Mouse (Mus musculus): ENCODE data around the gene A030003K21Rik. TPM values are rescaled to one million over a fixed set of nuclear protein-coding genes. Genes with fewer than 3 reads are reported as not detected.
A peak's percentile ranks its signal among the peaks of the same experiment; 100 is the strongest.
"Not testable (repeated sequence)": the region's sequence is repeated elsewhere in the genome, so short reads cannot be mapped to it uniquely, and the experiment has no call there.

Gene A030003K21Rik
- not detected for polyA plus RNA-seq (2017; shearing (Covaris generic))

DNA sequence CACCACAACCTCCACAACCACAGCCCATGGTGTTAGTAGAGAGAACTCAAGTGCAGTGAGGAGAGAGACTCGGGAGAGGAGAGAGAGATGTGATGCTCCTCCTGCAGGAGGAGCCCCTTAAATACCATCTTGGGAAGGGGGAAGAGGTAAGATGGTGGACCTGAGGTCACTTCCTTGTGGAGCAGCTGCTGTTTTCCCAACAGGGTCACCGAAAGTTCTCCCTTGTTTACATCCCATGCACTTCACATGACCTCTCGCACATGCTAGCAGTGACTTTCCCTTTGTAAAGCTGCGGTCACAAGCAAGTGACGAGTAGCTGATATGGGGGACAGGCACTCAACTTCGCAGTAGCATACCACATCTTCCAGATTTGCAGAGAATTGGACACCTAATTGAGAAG is at the start of gene A030003K21Rik:
Gene A030003K21Rik (minus strand): TSS at position 94 of the 400 bp plus-strand sequence.
- not testable (repeated sequence) for ATAC-seq

DNA sequence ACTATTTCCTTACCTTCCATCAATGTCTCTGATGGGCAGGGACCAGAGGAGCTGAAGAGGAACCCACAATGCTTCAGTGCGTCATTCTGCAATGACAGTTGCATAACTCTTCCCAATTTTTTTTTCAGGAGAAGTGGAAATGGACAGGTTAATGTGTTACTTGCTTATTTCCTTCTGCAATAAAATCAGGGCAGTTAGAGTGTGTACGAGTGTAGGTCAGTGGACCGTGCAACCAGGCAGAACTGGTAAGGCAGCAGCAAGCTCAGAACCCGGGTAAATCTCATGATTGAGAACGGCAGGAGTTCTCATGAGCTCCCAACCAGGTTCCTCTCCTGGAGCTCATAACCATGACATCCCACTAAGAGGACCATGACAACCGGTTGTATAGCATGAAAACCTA is 48.9 kb upstream of the A030003K21Rik start:
- ATAC-seq = no peak

DNA sequence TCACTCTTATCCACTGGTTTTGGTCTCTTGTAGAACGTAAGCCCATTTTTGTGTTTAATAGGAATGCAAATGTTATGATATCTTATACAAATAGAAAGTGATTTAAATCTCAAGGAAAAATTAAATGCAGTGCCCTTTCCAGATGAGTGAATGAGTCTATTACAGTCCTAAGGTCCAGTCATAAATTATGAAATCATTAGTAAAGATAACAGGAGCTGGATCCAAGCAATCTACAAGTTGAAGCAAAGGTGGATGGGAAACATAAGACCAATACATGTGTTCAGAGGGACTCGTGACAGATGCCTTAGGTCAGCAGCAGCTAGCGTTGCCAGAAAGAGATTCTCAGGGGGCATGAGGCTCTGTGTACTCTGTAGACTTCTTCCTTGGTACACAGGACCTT is 48.4 kb upstream of the A030003K21Rik start:
- no peak for ATAC-seq

DNA sequence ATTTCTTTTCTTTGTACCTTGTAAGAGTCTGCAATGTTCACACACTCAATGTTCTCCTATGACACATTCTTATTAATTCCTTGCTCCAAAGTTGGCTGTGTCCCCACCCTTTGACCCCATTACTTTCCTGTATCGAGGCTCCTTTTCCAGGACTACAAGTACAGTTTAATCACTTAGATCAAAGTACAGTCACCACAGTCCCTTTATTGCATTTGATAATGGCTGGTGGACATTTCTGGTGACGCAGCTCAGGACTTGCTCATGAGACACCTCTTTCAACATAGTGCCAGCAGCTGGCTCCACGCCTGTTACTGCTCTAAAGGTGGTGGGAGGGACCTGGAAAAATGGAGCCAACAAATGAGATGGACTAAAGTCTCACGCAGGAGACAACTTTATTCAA is 47.9 kb upstream of the A030003K21Rik start:
- no peak for ATAC-seq

DNA sequence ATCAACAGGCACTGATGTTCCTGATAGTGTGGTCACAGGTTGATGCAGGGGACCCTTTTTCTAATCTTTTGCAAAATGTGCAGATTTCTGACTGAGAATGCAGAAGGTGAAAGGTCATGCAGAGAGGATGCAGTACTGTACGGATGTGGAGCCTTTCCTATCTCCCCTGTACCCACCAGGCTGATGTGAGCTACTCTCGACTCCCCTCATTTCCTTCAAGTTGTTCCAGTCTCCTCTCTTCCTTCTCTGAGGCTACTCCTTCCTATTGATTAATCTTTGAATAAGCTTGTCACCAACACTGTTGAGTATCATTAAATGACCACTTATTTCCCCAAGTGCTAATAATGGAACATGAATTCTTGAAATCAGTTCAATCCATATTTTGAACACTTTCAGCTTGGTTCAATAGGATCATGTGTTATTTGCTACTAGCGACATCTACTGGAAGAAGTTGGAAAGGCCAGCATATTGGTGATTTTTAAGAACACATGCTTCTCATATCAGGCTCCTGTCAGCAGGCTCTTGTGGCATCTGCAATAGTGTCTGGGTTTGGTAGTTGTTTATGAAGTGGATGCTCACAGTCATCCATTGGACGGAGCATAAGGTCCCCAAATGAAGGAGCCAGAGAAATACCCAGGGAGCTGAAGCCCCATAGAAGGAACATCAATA is 44.5 kb upstream of the A030003K21Rik start:
- ATAC-seq = peak; percentile 66

DNA sequence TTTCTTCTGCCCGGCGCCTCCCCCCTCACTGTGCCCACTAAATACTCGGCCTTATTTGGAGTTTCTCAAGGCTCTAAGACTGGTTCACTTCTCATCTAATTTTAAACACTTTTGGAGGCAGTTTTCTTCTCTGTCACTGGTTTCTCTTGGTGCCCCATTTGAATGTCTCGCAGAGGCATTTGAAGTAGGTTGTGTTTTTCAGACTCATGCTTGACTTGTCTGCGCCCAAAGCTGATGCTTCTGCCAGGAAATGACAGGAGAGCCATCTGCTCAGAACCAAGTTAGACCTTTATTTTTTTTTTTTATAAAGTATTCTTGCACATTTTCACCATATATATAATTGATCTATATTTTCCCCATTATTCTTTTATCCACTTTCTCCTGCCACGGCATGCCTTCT is 43.5 kb upstream of the A030003K21Rik start:
- no peak for ATAC-seq

DNA sequence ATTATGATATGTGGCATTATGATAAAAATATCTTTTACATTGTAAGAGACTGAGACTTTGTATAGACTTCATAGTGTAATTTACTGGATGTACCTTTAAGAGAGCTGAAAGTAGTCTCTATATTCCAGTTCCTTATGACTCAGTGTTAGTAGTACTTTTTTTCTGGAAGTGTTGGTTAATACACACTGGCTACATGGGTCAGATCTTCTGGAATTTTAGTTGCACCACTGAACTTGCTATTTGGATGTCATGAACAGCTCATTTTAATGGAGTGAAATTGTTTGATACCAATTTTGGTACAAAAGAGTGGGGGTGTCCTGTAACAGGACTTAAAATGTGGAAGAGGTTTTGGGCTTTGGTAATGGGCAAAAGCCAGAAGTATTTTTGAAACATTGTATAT is 34.7 kb upstream of the A030003K21Rik start:
- ATAC-seq = no peak

DNA sequence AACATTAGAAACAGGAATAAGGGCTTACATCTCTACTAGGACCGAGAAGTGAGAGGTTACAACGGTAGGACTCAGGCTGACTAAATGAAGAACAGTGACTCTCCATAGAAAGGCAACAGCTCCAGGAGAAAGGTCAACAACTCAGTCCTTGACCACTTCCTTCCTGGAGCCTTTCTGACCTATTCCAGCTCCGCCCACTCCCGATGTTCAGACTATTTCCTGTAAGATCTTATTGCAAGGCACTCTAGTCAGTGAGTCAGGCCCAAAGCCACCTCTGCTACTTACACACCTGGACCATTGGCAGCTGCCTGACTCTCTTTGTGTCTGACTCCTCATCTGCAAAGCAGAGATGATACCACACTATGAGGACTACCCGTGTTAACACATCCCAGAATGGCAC is 32.6 kb upstream of the A030003K21Rik start:
- ATAC-seq = peak; percentile 52

DNA sequence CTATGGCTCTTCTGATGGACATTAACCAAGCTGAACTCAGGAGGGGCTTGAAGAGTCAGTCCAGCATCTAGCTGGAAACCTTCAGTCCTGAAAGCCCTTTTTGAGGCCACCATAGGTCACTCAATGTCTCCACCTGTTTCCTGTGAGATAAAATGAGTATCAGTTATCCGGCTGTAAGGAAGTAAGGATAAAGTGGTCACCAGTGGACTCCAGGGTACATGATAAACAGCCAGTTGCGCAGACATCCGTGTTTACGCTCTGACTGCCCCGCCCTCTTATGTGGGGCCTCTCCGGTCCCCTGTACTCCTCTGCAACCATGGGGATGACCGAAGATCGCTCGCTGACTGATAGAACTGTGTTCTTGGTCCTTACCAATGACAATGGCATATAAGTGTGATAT is 31.2 kb upstream of the A030003K21Rik start:
- peak; percentile 5 for ATAC-seq

DNA sequence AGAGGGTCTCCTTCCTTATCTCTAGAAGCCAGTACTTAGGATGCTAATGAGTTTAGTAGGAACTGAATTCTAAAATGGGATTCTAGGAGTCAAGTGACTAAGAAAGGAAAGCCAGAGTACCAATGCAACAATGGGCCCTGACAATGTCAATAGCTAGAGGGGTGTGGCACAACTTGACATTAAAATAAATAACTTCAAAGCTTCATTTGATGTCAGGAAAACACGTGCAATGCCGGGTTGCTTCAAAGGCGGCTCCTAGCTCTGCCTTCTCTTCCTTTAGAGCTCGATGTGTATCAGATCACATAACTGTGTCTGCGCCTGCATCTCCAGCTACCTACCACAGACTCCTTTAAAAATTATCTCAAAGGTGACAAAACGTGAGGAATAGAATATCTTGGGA is 30.7 kb upstream of the A030003K21Rik start:
- ATAC-seq = peak; percentile 79

DNA sequence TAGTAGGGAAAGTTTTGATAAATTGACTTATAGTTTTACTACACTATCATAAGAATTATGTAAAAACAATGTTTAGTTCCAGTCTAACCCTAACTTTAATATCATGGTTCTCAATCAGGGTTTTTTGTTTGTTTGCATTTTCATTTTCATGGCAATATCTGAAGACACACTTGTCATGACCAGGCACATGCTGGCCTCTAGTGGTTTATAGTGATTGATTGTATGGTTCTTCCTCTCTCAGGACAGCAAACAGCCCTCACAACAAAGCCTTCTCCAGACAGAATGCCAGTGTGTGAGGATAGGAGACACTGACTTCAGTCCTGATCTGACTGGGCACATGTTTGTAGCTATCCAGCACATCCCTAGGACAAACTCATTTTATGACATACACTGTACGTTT is 30.1 kb upstream of the A030003K21Rik start:
- no peak for ATAC-seq

DNA sequence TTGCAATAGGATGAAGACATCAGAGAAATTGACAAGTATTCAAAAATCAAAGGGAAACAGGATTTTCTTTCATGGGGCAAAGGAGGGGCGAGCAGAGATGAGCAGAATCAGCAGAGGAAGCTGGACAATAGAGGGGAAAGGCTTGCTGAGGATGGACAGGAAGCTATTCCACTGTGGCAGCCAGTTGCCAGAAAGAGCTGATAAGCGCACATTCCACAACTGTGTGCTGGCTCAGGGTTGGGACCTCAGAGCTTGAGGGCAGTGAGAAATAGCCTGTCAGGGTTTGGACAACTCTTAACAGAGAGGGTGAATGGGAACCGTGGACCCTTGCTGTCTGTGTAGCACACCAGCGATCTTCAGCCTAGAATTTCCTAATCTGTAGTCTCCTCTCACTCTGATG is 28.9 kb upstream of the A030003K21Rik start:
- no peak for ATAC-seq

DNA sequence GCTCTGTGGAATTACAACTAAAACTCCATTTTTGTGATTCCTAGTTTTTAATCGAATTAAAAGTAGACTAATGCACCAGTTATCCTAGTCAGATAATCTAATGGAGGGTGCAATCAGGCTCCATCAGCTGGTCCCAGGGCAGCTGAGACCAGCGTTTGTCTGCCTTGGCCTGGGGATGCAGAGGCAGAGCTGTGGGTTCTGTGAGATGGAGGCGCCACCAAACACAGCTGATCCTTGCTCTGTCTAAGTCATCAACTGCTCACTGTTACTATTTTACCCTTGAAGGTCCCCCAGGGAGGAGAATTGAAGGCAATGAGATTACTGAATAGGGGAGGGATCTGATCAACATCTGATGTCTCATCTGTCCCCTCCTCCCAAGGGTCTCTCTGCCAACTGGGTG is 23.2 kb upstream of the A030003K21Rik start:
- ATAC-seq = no peak

DNA sequence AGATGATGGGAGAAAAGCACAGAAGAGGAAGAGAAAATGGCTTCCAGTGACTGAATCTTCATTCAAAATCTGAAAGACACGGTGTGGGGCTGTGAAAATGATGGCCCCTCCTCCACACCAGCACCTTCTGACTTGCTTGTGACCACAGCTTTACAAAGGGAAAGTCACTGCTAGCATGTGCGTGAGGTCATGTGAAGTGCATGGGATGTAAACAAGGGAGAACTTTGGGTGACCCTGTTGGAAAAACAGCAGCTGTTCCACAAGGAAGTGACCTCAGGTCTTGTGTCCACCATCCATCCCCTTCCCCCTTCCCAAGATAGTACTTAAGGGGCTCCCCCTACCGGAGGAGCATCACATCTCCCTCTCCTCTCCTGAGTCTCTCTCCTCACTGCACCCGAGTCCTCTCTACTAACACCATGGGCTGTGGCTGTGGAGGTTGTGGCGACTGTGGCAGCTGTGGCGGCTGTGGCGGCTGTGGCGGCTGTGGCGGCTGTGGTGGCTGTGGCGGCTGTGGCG is 16.7 kb upstream of the A030003K21Rik start, which contains the start of gene Gm47955:
Gene Gm47955 (plus strand): TSS at position 417 of the 516 bp plus-strand sequence.
- no peak for ATAC-seq

DNA sequence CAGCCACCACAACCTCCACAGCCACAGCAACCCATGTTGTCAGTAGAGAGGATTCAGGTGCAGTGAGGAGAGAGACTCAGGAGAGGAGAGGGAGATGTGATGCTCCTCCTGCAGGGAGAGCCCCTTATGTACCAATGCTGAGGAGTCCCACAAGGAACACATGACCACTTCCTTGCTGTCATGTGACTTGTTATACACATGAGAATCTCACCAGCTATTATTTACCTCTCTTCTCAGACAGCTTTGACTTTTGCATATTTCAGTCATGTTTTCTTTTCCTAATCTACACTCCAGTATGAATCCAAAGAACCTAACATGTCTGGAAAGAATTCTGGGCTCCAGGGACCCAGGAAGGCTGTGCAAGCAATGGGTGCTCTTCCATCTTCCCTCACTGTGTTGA is 12.7 kb upstream of the A030003K21Rik start, which contains the start of gene Gm7544:
Gene Gm7544 (minus strand): TSS at position 101 of the 400 bp plus-strand sequence.
- ATAC-seq = not testable (repeated sequence)

DNA sequence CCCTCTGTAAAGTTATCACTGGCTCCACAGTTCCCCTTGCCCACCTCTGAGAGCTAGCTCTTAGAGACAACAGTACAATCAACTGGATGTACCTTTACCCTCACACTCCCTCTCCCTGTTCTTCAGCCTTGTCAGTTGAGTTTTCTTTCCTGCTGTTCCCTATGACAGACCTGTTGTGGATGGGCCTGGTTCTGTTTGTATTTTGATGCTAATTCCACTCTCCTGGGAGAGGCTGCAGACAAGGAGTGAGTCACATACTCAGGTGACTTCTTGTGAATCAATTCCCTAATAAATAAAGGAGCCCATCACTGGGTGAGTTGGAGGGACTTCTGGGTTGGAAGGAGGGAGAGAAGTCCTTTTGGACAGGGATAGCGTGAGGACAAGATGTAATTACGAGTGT is 5.4 kb upstream of the A030003K21Rik start:
- no peak for ATAC-seq

DNA sequence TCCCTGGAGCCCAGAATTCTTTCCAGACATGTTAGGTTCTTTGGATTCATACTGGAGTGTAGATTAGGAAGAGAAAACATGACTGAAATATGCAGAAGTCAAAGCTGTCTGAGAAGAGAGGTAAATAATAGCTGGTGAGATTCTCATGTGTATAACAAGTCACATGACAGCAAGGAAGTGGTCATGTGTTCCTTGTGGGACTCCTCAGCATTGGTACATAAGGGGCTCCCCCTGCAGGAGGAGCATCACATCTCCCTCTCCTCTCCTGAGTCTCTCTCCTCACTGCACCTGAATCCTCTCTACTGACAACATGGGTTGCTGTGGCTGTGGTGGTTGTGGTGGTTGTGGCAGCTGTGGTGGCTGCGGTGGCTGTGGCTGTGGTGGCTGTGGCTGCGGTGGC is 2.8 kb upstream of the A030003K21Rik start:
- not testable (repeated sequence) for ATAC-seq

DNA sequence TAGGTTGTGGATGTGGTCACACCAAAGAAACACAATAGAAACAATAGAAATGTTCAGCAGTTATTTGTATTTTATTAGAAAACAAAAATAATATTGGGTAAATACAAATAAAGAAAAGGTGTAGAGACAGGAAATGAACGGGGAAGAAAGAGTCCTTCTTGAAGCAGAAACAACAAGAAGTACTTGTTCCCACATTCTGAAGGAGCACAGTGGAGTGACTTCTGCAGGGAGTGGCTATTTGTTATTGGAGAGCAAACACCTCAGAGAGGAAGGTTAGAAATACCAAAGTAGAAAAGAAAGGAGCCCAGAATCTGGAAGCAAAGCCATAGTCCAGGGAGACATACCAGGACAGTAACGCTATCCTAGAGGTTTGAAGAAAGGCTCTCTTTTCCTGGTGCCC is 683 bp downstream of the A030003K21Rik start:
- ATAC-seq = not testable (repeated sequence)

DNA sequence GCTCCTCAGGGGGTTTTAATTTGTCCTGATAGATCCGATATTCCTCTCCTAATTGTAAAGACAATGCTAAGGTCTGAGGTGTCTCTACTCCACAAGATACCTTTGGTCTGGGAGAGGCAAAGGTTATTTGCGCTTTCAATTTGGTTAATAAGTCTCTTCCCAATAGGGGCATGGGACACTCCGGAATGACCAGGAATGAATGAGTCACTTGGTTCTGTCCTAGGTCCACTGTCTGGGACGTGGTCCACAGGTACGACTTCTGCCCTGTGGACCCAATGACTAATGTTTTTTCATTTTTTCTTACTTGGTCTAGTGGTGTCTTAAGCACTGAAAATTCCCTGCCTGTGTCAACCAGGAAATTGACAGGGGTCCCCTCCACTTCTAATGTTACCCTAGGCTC is 4.5 kb downstream of the A030003K21Rik start:
- ATAC-seq = no peak

DNA sequence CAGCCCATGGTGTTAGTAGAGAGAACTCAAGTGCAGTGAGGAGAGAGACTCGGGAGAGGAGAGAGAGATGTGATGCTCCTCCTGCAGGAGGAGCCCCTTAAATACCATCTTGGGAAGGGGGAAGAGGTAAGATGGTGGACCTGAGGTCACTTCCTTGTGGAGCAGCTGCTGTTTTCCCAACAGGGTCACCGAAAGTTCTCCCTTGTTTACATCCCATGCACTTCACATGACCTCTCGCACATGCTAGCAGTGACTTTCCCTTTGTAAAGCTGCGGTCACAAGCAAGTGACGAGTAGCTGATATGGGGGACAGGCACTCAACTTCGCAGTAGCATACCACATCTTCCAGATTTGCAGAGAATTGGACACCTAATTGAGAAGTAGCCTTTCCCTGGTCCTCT is 11.9 kb downstream of the A030003K21Rik start, which contains the start of gene Gm6217:
Gene Gm6217 (minus strand): TSS at position 74 of the 400 bp plus-strand sequence.
- not testable (repeated sequence) for ATAC-seq

DNA sequence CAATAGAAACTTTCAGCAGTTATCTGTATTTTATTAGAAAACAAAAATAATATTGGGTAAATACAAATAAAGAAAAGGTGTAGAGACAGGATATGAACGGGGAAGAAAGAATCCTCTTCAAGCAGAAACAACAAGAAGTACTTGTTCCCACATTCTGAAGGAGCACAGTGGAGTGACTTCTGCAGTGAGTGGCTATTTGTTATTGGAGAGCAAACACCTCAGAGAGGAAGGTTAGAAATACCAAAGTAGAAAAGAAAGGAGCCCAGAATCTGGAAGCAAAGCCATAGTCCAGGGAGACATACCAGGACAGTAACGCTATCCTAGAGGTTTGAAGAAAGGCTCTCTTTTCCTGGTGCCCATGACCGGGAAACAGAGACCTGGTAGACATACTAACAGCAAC is 12.6 kb downstream of the A030003K21Rik start:
- not testable (repeated sequence) for ATAC-seq

DNA sequence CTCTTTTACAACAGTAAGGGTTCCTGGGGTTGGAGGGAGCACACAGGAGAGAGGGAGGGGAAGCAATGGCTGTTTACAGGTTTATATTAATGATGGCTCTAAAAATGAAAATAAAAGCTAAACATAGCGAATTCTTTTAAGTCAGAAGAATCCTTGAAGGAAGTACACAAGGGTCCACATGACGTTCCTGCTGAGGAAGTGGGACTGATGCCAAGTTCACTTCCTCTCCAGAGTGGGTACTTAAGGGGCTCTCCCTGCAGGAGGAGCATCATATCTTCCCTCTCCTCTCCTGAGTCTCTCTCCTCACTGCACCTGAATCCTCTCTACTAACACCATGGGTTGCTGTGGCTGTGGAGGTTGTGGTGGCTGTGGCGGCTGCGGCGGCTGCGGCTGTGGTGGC is 18.5 kb downstream of the A030003K21Rik start, which contains the start of gene A030014E15Rik:
Gene A030014E15Rik (plus strand): TSS at position 268 of the 400 bp plus-strand sequence.
- ATAC-seq = no peak

DNA sequence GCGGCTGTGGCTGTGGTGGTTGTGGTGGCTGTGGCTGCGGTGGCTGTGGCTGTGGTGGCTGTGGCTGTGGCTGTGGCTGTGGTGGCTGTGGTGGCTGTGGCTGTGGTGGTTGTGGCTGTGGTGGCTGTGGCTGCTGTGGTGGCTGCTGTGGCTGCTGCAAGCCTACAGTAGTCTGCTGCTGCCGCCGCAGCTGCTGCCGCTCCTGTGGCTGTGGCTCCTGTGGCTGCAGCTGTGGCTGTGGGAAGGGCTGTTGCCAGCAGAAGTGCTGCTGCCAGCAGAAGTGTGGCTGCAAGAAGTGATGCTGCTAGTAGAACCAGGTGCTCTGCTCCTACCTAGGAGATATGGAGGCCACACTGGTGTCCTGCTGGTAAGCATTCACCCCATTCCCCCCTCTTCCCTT is 29.8 kb downstream of the A030003K21Rik start:
- not testable (repeated sequence) for ATAC-seq

DNA sequence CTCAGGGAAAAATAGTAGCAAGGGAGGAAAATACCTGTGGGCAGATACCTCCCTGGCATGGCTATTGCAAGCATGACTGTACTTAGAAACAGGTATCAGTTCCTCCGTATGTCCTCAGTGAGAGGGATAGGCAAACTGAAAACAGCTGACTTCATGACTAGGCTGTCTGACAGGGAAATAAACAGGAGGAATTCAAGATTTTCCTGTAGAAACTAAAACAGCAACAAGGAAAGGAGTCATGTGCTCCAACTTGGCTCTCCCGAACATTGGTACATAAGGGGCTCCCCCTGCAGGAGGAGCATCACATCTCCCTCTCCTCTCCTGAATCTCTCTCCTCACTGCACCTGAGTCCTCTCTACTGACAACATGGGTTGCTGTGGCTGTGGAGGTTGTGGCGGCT is 30.2 kb downstream of the A030003K21Rik start, which contains the start of gene A030005L19Rik:
Gene A030005L19Rik (plus strand): TSS at position 301 of the 400 bp plus-strand sequence.
- no peak for ATAC-seq
